Mouse (Mus musculus) cerebellum, postnatal 36 days (tissue): ENCODE measurements around the gene Zswim3.
A peak's percentile ranks its signal among the peaks of the same experiment; 100 is the strongest.
"Not testable (repeated sequence)": the region's sequence is repeated elsewhere in the genome, so short reads cannot be mapped to it uniquely, and the experiment has no call there.

Source experiments
- DNase-seq, 2 experiments: peaks; one replicate each; pipeline ENCODE4 v3.0.0; 2021 to 2022; ENCODE audit warnings: mixed read lengths in 2 of 2

The Zswim3 gene

DNA sequence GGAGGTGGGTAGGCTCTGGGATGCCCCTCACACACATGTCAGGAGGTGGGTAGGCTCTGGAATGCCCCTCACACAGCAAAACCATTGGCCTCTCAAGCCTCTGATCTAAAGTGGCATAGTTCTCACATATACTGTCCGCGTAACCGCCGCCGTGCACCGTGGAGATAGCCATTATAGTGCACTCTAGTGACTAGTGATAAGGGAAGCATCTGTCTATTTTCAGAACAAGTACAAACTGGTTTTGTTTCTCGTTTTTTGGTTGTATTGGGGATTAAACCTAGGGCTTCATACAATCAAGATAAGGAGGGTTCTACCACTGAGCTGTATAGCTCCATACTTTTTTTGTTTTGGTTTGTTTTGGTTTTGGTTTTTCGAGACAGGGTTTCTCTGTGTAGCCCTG is 10.9 kb downstream of the Zswim3 start:
- DNase-seq = no peak

DNA sequence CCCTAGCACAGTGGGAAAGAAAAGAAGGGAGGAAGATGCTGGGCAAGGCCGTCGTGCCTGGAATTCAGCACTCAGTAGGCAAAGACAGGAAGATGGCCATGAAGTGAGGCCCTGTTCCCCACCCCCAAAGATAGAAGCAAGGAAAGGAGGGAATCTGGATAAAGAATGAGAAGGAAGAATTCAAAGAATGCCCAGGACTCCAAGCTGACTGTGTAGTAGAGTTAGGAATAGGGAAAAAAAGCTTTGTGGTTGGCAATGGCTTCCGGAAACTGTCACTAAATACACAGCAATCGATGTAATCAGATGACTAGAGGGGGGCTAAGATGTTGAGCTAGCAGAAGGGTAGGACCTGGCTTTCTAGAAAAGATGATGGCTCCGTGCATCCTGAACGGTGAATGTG is 12.3 kb downstream of the Zswim3 start:
- DNase-seq = no peak

- no peak for DNase-seq
These were observed 12.8 kb downstream of the Zswim3 start for GRCm38 (mm10) chr2:164817703-164818102.

DNA sequence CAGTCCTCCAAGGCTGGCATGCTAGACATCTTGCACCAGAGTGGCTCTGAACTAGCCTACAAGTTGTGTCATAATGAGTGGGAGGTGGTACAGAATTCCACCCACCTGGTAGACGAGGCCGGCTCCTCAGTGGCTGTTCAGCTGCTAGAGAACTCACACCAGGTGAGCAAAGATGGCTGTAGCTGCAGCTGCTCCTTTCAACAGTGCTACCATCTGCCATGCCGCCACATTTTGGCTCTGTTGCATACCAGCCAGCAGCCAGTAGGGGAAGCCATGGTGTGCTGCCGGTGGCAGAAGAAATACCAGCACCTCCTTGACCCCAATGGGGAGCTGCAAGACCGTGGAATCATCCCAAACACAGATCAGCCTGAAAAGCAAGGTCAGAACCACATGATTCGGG is 16.2 kb downstream of the Zswim3 start:
- peak in 1 of 2 experiments; percentile 40 for DNase-seq

DNA sequence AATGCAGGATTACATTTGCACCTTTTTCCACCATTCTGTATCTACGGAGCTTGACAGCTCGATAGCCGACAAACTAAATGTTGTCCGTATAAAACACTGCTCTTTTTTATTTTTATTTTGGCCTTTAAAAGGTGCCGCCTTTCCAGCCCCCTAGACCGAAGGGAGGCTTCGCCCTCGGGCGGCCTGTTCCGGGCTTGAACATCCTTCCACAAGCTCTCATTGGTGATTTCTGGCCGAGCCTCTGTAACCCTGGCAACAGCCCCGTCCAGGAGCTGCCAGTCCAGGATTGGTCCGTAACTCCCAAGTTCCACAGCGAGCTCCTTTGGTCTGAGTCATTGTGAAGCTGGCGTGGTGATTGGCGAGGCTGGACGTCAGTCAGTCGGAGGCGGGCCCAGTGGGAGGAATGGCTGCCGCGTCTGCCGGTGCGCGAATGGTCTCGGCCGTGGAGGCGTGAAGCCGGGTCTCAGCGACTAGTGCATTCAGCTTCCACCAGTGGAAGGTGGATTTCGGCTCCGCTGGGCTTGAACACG is 17.8 kb downstream of the Zswim3 start, which contains the start of gene Zswim1:
Gene Zswim1, plus strand, starts transcription at position 51 of the 530 bp plus-strand sequence.
- DNase-seq = peak; percentile 100

DNA sequence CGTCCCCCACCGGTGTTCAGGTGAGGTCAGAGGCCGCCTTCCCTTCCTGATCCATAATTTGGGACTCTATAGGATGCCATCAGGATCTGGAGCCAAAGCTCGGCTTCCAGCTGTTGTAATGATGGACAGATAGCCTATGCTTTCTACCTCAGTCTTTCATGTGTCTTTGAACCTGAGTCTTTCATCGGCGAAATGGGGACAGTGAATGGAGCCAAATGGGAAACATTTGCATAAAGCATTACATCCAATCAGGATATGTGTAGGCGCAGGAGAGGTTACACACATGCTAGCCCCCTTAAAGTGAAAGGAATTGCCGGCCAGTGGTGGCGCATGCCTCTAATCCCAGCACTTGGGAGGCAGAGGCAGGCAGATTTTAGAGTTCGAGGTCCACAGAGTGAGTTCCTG is 18.3 kb downstream of the Zswim3 start:
- DNase-seq = no peak

DNA sequence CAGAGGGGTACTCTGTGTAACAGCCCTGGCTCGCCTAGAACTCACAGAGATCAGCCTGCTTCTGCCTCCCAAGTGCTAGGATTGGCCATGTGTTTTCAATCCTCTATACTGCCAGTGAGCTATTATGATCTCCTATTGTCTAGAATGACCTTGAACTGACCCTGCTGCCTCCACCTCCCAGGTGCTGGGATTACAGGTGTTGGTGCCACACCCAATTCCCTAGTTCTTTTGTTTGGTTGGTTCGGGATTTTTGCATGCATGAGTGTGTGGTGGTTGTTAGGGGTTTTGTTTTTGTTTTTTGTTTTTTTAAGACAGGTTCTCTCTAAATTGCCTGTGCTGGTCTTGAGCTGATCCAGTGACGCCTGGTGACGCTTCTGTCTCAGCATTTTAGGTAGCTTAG is 19.1 kb downstream of the Zswim3 start:
- no peak for DNase-seq

GRCm38 (mm10) chr2:164825521-164825920 is 20.6 kb downstream of the Zswim3 start:
- no peak for DNase-seq

GRCm38 (mm10) chr2:164827146-164827850 is 22.4 kb downstream of the Zswim3 start:
- DNase-seq = no peak

- DNase-seq = no peak
These were observed 23.5 kb downstream of the Zswim3 start, which contains the start of gene Spata25 for GRCm38 (mm10) chr2:164828437-164828836. Gene Spata25 (minus strand): TSS chr2:164828537.

- DNase-seq = no peak
These were observed 24.2 kb downstream of the Zswim3 start for GRCm38 (mm10) chr2:164829090-164829489.

DNA sequence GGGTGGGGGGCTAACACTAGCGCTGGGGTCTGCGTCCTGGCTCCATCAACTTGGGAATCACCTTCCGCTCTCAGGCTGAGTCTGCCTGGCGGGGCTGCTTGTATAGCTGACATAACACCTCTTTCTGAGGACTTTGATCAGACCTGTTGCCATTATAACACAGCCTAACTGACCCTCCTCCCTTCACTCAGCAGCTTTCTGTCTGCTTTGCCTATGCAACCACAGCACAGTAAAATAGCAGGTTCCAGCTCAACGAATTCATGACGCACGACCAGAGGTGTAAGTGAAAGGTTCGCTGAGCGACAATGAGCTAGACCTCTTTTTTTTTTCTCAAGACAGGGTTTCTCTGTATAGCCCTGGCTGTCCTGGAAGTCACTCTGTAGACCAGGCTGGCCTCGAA is 26.1 kb downstream of the Zswim3 start:
- no peak for DNase-seq

DNA sequence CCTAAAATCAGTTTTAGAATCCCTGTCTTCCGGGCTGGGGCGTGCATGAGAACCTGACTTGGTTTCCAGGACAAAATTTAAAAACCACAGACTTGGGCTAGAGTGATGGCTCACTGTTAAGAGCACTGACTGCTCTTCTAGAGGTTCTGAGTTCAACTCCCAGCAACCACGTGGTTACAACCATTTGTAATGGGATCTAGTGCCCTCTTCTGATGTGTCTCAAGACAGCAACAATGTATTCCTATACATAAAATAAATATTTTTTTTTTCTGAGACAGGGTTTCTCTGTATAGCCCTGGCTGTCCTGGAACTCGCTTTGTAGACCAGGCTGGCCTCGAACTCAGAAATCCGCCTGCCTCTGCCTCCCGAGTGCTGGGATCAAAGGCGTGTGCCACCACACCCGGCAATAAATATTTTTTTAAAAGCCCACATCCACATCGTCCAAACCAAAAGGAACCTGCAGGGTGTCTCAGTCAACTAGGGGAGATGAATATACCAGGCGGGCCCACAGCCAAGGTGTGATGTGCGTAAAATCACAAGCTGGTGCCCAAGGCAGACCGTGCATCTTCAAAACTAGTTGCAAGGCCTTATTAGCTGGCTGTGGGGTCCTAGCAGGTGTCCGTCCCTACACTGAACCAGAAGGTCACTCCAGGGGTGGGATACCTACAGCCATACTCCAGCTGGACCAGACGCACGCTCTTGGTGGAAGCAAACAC is 27.3 kb downstream of the Zswim3 start:
- DNase-seq = peak in 1 of 2 experiments; percentile 46

DNA sequence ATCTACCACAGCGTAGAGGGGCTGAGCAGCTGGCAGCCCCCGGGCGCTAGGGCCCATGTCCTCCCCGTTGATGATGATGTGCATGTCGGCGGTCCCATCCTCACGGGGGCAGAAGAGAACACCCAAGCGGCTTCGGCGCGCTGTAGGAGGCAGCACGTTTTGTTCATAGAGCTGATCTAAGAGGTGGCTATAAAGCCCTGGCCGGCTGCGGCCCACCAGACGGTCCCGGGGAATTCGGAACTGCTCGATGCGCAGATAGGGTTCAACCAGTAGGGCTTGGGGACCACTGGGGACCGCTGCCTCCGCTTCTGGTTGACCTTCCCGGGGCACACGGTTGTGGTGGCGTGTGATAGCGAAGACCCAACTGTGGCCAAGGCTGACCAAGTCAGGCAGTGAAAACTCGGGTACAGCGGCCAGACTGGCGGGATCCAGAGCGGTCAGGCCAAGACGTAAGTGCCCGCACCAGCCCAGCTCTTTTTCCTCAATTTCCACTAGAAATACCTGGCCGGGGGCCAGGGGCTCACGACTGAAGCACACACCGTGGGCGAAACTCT is 27.9 kb downstream of the Zswim3 start, which contains the start of gene Ctsa:
Gene Ctsa, plus strand, starts transcription at position 126 of the 554 bp plus-strand sequence.
- DNase-seq = peak; percentile 71 to 77

DNA sequence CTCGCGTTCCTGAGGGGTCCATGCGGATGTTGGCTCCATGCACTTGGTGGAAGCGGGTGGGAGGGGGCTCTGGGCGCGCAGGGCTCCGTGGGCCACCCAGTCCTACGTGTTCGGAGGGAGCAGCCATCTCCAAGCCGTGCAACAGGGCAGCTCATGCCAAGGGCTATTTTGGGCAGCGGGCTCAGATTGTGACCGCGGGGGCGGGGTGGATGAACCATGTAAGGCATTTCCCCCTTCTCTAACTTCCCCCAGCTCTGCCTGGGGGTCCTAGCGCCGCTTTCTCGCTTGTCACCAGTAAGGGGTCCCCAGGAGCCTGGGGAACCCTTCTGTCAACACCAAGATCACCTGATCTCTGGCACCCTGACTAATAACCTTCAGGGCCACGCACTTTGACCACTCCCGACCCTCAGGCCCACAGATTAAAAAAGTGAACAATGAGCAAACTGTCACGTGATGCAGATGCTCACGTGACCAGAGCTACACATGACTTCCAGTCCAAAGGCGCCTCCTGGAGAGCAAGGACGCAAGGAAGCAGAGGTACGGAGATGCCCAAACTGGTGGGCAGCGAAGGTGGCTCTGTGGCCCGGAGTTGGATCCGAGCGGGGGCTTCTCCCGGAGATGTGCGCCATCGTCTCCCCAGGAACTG is 28.5 kb downstream of the Zswim3 start, which contains the start of gene Neurl2:
Gene Neurl2, minus strand, starts transcription at position 143 of the 646 bp plus-strand sequence.
- DNase-seq = peak; percentile 89 to 94

DNA sequence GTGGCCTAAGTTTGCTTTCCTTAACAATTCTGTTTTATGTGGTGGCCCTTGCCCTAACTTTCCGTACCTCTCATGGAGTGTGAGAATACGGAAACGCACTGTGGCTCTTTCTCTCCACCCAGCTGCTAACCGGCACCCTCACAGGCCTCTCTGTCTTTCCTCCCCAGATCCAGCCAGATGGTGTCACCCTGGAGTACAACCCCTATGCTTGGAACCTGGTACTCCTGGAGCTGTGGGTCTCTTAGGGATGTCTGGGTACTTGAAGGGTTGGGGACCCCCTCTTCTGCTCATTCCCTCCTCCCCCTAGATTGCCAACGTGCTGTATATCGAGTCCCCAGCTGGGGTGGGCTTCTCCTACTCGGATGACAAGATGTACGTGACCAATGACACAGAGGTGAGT is 29.6 kb downstream of the Zswim3 start:
- DNase-seq = no peak

DNA sequence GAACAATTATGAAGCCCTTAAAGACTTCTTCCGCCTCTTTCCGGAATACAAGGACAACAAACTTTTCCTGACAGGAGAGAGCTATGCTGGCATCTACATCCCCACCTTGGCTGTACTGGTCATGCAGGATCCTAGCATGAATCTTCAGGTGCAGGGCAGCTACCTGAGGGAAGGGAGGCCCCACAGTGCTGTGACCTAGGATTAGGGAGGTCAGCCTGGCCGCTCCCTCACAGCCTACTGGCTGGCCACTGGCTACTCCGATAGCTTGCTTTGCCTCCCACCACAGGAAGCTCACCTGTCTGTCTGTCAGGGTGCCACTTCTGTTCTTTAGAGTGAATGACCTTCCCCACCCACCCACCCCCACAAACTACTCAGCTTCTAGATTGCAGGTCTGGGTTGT is 30.3 kb downstream of the Zswim3 start:
- DNase-seq = no peak

DNA sequence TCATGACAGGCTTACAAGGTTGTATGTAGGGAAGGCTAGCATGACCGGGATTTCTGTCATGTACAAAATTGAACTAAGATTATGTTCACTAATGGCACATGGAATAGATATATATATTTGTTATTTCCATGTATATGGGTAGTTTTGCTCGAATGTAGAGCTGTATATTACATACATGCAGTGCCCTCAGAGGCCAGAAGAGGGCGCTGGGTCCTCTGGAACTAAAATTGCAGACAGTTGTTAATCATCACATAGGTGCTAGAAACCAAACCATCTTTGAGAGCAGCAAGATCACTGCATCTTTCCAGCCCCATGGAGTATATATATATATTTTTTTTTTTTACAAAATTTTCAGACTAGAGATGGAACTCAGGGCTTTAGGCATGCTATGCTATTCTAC is 40.9 kb downstream of the Zswim3 start:
- DNase-seq = no peak

- DNase-seq = no peak
These were observed 45.2 kb downstream of the Zswim3 start for GRCm38 (mm10) chr2:164850061-164850460.

GRCm38 (mm10) chr2:164855572-164855971 is 50.7 kb downstream of the Zswim3 start:
- not testable (repeated sequence) for DNase-seq

DNA sequence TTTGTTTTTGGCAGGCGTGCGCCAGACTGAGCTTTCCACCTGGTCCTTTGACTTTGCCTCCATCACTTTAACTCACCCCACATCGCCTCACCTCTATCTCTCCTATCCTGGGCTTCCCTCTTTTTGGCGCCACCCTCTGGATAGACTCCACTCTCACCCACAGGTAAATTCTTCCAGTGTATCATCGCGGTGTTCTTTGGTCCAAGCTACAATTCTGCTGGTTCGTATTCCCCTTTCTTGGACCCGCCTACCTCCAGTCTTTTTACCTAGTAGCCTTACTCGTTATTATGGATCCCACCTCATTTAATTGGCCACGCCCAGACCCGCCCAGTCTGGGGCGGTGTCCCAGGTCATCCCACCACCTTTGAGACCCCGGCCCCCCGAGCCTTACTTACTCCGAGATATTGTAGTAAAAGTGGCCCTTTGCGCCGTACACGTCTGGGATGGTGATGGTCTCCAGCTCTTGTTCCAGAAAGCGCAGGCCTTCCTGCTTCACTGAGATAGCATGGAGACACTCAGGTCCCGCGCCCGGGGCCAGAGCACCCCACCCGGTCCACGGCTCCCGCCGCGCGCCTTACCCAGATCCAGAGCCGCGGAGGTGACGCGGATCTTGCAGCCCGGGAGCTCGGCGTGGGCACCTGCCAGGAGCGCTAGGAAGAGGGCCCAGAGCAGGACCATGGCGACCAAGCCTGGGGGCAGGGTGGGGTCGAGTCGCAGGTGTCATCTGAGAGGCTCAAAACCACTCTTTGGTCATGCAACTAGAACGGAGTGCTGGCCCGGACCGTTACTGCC is 51.6 kb downstream of the Zswim3 start:
- peak in 1 of 2 experiments; percentile 30 for DNase-seq
